Comparison of ENCODE assay signal across 8 mouse cellular contexts in the genomic region with DNA sequence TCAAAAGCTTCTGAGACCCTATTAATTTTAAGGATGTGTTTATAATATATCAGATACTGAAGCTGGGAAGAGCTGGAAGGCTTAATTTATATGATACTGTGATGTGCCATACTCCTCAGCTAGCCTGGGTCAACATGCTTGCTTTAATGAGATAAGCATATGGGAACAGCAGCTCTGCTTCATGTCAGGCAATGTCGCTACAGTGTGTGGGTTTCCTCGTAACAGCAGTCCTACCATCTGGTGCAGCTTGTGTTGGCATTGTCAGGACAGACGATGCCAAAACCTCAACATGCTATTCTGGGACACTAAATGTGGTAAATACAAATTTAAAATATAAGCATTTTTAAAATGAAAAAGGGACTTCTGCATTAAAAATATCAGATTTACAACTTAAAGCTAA. TPM values are rescaled to one million over a fixed set of nuclear protein-coding genes. Genes with fewer than 3 reads are reported as not detected.
A peak's percentile ranks its signal among the peaks of the same experiment; 100 is the strongest.
DNase-seq lines count a peak whose midpoint lies in the region; ATAC-seq lines count a peak whose summit lies in the region.
"Had no signal": no experiment of that assay in that cellular context is flagged by ENCODE, and none has a peak within 500 bp of the region (broad histone marks: within the 10 kb centered on the region; RNA-seq: fewer than 3 reads in every experiment).

No protein-coding gene starts in this region.

- no peak overlapping the region for H3K9ac ChIP-seq in liver, embryonic 13.5 days
- no peak overlapping the region for H3K9ac ChIP-seq in intestine, embryonic 15.5 days
- H3K9ac ChIP-seq: embryonic facial prominence, embryonic 12.5 days had no signal

- H3K4me2 ChIP-seq in liver, embryonic 13.5 days: no peak overlapping the region
- no peak overlapping the region for H3K4me2 ChIP-seq in intestine, embryonic 15.5 days (replicated peaks)
- H3K4me2 ChIP-seq: embryonic facial prominence, embryonic 12.5 days had no signal

- H3K27ac ChIP-seq in liver, embryonic 13.5 days: no peak overlapping the region
- H3K27ac ChIP-seq in intestine, embryonic 15.5 days: no peak overlapping the region
- H3K27ac ChIP-seq: embryonic facial prominence, embryonic 12.5 days had no signal

- peak; percentile 63; the same call in 1 of the 2 replicates for ATAC-seq in liver, embryonic 13.5 days (ENCODE audit: low read depth)
- ATAC-seq in intestine, embryonic 15.5 days: no peak

- no peaks in the 10 kb centered on the region for H3K27me3 ChIP-seq in liver, embryonic 13.5 days
- H3K27me3 ChIP-seq in intestine, embryonic 15.5 days (replicated peaks): no peaks in the 10 kb centered on the region
- H3K27me3 ChIP-seq: embryonic facial prominence, embryonic 12.5 days had no signal

- no peaks in the 10 kb centered on the region for H3K36me3 ChIP-seq in liver, embryonic 13.5 days
- H3K36me3 ChIP-seq in intestine, embryonic 15.5 days: no peaks in the 10 kb centered on the region
- H3K36me3 ChIP-seq: embryonic facial prominence, embryonic 12.5 days had no signal

- H3K4me1 ChIP-seq in liver, embryonic 13.5 days (replicated peaks): peaks cover 17% of the 10 kb centered on the region
- H3K4me1 ChIP-seq in intestine, embryonic 15.5 days (replicated peaks): no peaks in the 10 kb centered on the region
- H3K4me1 ChIP-seq: embryonic facial prominence, embryonic 12.5 days had no signal

- H3K9me3 ChIP-seq in liver, embryonic 13.5 days (replicated peaks): no peaks in the 10 kb centered on the region
- no peaks in the 10 kb centered on the region for H3K9me3 ChIP-seq in intestine, embryonic 15.5 days

- H3K4me3 ChIP-seq in liver, embryonic 13.5 days (replicated peaks): no peak overlapping the region
- no peak overlapping the region for H3K4me3 ChIP-seq in intestine, embryonic 15.5 days (replicated peaks)
- H3K4me3 ChIP-seq: embryonic facial prominence, embryonic 12.5 days had no signal

- WGBS in liver, embryonic 13.5 days (ENCODE audit: insufficient replicate concordance): 18% methylated on average over 3 of the region's 3 CpGs
- 52% methylated on average over 3 of the region's 3 CpGs for WGBS in intestine, embryonic 15.5 days

- peak; percentile 59 for DNase-seq in MN1 (ENCODE audit: low spot score)
- peak; percentile 54 to 65 for DNase-seq in cerebellum, adult 18-20 months
- peak; percentile 76 to 94 for DNase-seq in layer of hippocampus, adult 18-20 months (ENCODE audit: low spot score in 2 of 2)
- peak; percentile 5 for DNase-seq in liver, embryonic 13.5 days
- no peak for DNase-seq in adrenal gland, postnatal 36 days
- no peak for DNase-seq in spleen, postnatal 36 days (ENCODE audit: low spot score in 2 of 2)

RNA-seq across cellular contexts. Expression of gene Glg1, which starts 40.9 kb away (rescaled TPM):
- total RNA-seq in layer of hippocampus, adult 18-20 months (2021): 100 to 1,000 TPM; 139 to 143 TPM
- 14.3 and 17.1 TPM in 2 replicates for polyA plus RNA-seq in liver, embryonic 13.5 days (2015; fragmentation: Nextera tagmentation; extraction: Ambion mirVana)
- total RNA-seq in adrenal gland, postnatal 36 days (2021): 100 to 1,000 TPM; 116 to 123 TPM
- 54.5 and 57.4 TPM in 2 replicates for polyA plus RNA-seq in intestine, embryonic 15.5 days (2015; fragmentation: Nextera tagmentation; extraction: Ambion mirVana)

Comparison
In these comparisons a context has a peak if more than half of its experiments do, and no peak if none do; other contexts are left out.
1. DNase-seq: peak in MN1 (single experiment), cerebellum, adult 18-20 months (2 of 2), layer of hippocampus, adult 18-20 months (2 of 2) and liver, embryonic 13.5 days (single experiment); none in adrenal gland, postnatal 36 days (0 of 2) and spleen, postnatal 36 days (0 of 2).